Mouse (Mus musculus): ENCODE measurements around the gene Ifrd2.

Ifrd2 gene

DNA sequence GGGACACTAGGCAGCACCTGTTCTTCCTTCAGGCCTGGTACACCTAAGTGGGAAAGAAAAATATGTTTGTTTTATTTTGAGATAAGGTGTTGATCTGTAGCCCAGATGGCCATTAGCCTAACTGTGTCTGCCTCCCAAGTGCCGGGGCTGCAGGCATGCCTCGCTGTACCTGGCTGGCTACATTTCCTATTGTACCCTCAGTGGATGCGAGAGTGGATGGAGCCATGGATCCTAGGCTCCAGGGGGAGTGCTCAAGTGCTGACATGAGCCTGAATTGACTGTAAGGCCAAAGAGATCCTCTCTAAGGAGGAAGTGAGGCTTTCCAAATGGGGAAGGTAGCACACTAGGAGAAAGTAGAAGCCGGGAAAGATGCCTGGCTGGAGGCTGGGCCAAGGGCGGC is 39.5 kb upstream of the Ifrd2 start:
- CTCF ChIA-PET = interaction anchor here in 2 of 4 experiments (0.8 to 1.9 kb wide), 6 partner anchors 13 to 174 kb away, joined by 3 to 6 read pairs (median 3); partner anchors contain the start of gene Tusc2 (in 1 of the 2)
- POLR2A ChIA-PET = interaction anchor here in 3 of 4 experiments (0.8 to 8.8 kb wide), 11 partner anchors 14 to 325 kb away, joined by 3 to 92 read pairs (median 5); partner anchors contain the start of genes Gnai2 (in 1 of the 3), Hyal2 (in 1 of the 3), Hyal3 (in 1 of the 3) and Ifrd2 (in 1 of the 3)

DNA sequence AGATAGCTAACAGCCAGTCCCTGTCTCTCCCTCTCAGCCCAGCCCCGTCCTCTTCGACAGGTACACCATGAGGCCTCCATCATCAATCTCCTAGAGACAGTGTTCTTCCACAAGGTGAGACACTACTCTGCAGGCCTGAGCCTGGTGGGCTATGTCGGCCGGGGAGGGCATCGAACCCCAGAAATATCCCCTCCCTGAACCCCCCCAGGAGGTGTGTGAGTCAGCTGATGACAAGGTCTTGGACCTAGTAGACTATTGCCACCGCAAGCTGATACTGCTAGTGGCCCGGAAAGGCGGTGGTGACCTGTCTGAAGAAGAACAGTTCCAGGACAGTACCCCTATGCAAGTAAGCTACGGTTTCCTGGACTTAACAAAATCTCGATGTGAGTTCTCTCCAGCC is 38.6 kb upstream of the Ifrd2 start:
- ChIA-PET POLR2A (interaction anchor here in 2 of 4 experiments (0.9 to 8.8 kb wide), 9 partner anchors 15 to 81 kb away, joined by 3 to 92 read pairs (median 7); partner anchors contain the start of genes Hyal3 (in 2 of the 2), Hyal1 (in 1 of the 2), Hyal2 (in 1 of the 2) and Tmem115 (in 1 of the 2)), CTCF (no interaction called here)

DNA sequence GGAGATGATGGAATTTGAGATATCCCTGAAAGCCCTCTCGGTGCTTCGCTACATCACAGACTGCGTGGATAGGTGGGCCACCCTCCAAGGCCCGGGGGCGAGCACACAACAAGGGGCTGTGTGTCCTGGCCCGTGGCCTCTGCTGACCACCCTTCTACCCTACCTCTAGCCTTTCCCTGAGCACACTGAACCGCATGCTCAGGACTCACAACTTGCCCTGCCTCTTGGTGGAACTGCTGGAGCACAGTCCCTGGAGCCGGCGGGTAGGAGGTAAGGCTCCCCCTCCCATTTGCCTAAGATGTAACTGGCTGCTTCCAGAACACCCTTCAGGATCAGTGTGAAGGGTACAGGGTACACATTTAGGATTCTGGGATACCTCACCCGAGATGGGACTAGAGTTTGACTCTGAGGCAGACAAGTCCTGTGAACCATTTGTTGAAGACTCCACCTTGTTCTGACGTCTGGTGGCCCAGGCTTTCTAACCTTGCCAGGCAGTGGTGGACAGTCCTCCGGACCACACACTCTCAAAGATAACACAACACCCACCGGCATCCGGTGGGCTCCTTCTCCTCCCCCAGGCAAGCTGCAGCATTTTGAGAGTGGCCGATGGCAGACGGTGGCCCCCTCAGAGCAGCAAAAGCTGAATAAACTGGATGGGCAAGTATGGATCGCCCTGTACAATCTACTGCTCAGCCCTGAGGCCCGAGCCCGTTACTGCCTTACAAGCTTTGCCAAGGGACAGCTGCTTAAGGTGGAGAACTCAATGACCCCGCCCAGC is 38.0 kb upstream of the Ifrd2 start:
- CTCF ChIA-PET = interaction anchor here in 2 of 4 experiments (1.5 to 1.8 kb wide), 2 partner anchors 8 to 175 kb away, joined by 4 to 6 read pairs; partner anchors contain the start of genes Cyb561d2 (in 1 of the 2) and Nprl2 (in 1 of the 2)
- POLR2A ChIA-PET = interaction anchor here in 3 of 4 experiments (0.9 to 8.8 kb wide), 15 partner anchors 8 to 657 kb away, joined by 3 to 129 read pairs (median 8); partner anchors contain the start of genes Cyb561d2 (in 2 of the 3), Hyal2 (in 2 of the 3), Nprl2 (in 2 of the 3) and Tmem115 (in 2 of the 3)

DNA sequence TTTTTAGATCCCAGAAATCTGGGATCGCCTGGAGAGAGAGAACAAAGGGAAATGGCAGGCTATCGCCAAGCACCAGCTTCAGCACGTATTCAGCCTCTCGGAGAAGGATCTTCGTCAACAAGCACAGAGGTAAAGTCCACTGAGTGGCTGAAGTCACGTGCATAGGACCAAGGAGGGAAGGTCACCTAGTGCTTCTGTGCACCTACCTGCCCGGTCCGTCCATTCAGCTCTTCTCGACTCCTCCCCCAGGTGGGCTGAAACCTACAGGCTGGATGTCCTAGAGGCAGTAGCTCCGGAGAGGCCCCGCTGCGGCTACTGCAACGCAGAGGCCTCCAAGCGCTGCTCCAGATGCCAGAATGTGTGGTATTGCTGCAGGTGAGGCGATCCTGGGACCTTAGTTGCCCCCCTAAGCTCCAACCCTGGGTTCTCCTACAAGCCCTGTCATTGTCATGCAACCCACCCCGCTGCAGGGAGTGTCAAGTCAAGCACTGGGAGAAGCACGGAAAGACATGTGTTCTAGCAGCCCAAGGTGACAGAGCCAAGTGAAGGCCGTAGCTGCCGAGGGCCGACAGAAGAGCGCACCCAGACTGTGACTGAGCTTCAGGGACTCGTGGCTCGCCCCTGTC is 36.8 kb upstream of the Ifrd2 start:
- ChIA-PET CTCF (interaction anchor here in 3 of 4 experiments (0.6 to 1.9 kb wide), 12 partner anchors 9 to 176 kb away, joined by 3 to 6 read pairs (median 3); partner anchors contain the start of genes Cyb561d2 (in 1 of the 3), Hyal1 (in 1 of the 3), Nprl2 (in 1 of the 3) and Tmem115 (in 1 of the 3)), POLR2A (interaction anchor here in 3 of 4 experiments (0.7 to 8.8 kb wide), 24 partner anchors 8 to 658 kb away, joined by 3 to 129 read pairs (median 4); partner anchors contain the start of genes Cyb561d2 (in 3 of the 3), Hyal1 (in 3 of the 3), Nprl2 (in 3 of the 3) and Tusc2 (in 3 of the 3))

DNA sequence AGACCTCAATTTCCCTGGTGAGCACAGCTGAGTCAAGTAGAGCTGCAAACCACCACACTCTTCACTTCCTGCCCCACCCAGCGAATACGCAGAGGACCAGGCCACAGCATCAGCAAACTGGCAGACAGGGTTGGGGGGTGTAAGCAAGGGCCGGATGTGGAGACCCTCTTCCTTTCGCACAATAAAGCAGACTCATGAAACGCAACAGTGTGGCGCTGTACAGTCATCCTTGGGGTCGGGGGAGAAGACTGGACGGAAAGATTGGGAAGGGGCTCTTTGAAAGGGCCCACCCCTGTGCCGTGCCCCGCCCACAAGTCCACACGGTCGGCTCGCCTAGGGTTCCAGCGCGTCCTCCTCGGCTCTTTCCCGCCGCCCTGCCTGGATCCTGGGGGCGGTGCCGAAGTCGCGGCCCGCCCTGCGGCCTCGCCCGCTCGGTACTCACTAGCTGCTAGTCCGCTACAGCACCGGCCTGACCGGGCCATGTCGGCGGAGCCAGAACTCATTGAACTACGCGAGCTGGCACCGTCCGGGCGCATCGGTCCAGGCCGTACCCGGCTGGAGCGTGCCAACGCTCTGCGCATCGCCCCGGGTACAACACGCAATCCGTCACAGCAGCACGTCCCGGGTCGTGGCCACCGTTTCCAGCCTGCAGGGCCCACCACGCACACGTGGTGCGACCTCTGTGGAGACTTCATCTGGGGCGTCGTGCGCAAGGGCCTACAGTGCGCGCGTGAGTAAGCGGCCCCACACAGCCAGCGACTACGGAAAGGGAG is 36.1 kb upstream of the Ifrd2 start, which contains the start of gene Rassf1:
Gene Rassf1 (plus strand): TSS at position 439 of the 773 bp plus-strand sequence.
- ChIA-PET POLR2A (interaction anchor here in 3 of 4 experiments (0.7 to 8.8 kb wide), 24 partner anchors 8 to 79 kb away, joined by 3 to 129 read pairs (median 4); partner anchors contain the start of genes Cyb561d2 (in 3 of the 3), Hyal1 (in 3 of the 3), Nprl2 (in 3 of the 3) and Tusc2 (in 3 of the 3)), CTCF (interaction anchor here in 3 of 4 experiments (0.6 to 1.9 kb wide), 11 partner anchors 10 to 177 kb away, joined by 3 to 6 read pairs (median 3); partner anchors contain the start of genes Cyb561d2 (in 1 of the 3), Hyal1 (in 1 of the 3), Nprl2 (in 1 of the 3) and Tmem115 (in 1 of the 3))

DNA sequence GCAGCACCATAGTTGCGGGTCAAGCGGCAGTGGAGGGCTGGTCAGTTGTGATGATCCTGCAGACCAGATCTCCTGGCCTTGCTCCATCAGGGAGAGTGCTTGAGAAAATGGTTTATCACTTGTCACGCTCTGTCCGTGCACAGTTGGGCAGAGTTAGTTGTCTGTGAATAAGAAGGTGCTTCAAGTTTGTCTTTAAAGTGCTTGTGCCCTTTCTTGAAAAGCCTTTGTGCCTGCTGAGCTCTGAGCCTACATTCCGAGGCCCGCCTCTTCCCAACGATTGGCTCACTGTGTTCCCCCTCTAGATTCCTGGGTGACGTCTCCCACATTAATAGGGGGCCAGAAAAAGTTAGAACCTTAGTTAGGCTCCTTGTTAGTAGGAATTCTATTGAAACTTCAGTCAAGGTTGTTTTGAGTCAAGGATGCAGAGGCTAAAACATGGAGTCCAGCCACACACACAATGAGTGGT is 35.5 kb upstream of the Ifrd2 start:
- POLR2A ChIA-PET = interaction anchor here in 2 of 4 experiments (0.9 to 8.8 kb wide), 11 partner anchors 10 to 79 kb away, joined by 3 to 129 read pairs (median 8); partner anchors contain the start of genes Cyb561d2 (in 2 of the 2), Hyal1 (in 2 of the 2), Hyal2 (in 2 of the 2) and Nprl2 (in 2 of the 2)
- CTCF ChIA-PET = interaction anchor here in 2 of 4 experiments (1.1 to 1.9 kb wide), 2 partner anchors 17 to 61 kb away, joined by 3 to 5 read pairs; no protein-coding TSS in a partner anchor

DNA sequence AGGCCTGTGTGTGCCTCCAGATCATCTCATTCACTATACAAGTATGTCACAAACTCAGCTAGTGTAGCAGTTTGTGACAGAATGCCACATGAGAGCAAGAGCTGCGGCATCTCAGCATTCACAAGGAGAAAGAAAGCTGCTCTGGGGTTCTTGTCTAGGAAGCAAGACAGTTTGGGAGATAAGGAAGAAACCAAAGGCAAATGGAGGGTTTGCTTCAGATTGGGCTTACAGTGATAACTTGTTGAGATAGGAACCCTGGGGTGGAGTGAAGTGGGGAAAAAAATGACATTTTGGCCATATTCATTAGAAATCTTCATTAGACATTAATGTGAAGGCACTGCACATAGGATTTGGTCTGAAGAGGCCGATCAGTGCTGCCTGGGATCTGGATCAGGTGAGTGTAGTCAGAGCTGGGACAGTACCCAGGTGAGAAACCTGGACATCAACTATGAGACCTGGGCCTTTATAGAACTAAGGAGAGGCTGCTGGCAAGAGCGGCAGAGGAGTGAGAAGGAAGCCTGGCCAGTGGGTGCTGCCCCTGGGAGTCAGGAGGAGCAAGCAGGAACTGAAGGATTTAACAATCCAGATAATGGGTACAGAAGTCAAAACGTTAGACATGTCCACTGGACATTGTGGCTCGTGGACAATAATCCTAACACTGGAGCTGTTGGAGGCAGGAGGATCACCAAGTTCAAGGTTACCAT is 34.6 kb upstream of the Ifrd2 start:
- ChIA-PET POLR2A (interaction anchor here in 3 of 4 experiments (1.0 to 8.8 kb wide), 12 partner anchors 10 to 78 kb away, joined by 3 to 129 read pairs (median 18); partner anchors contain the start of genes Cyb561d2 (in 3 of the 3), Nprl2 (in 3 of the 3), Hyal1 (in 2 of the 3) and Hyal2 (in 2 of the 3)), CTCF (interaction anchor here in 1 of 4 experiments (1.4 kb wide), 1 partner anchor 10 kb away, joined by 7 read pairs; the partner anchor contains the start of gene Tusc2)

DNA sequence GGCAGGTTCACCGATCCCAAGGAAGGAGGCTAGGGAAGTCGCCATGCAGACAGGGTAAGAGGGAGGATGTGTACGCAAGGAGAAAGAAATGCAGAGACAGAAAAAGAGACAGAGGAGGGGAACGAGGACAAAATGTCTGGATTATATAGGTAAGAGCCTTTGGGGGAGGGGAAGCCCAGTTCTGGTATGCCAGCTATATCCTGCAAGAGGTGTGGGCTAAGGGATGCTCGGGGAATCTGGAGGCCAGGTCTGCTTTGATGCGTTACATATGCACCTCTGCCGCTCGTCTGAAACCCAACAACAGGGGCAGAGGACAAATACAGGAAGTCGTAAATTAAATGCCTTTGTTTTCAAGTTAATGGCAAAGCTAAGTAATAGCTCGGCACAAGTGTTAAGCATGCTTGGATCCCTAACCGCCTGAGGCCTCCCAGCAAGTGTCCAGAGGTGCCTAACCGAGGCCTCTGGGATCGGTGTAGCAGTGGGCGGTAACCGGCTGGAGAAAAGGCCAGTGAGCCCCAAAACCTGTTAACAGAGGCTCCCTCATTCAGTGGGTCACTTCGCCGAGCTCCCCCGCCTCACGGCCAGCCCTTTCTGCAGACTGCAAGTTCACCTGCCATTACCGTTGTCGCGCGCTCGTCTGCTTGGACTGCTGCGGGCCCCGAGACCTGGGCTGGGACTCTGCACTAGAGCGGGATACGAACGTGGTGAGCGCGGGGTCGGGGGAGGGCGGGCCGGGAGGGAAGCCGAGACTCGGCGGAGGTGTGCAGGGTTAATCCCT is 33.7 kb upstream of the Ifrd2 start:
- POLR2A ChIA-PET = interaction anchor here (0.6 to 8.8 kb wide), 45 partner anchors 9 to 752 kb away, joined by 3 to 129 read pairs (median 6); partner anchors contain the start of genes Tusc2 (in 4 of the 4), Cyb561d2 (in 3 of the 4), Hyal1 (in 3 of the 4) and Hyal2 (in 3 of the 4)
- CTCF ChIA-PET = interaction anchor here in 3 of 4 experiments (0.7 to 1.8 kb wide), 18 partner anchors 8 to 500 kb away, joined by 3 to 14 read pairs (median 3); partner anchors contain the start of genes Tusc2 (in 2 of the 3), Amigo3 (in 1 of the 3), Cyb561d2 (in 1 of the 3) and Hyal1 (in 1 of the 3)

DNA sequence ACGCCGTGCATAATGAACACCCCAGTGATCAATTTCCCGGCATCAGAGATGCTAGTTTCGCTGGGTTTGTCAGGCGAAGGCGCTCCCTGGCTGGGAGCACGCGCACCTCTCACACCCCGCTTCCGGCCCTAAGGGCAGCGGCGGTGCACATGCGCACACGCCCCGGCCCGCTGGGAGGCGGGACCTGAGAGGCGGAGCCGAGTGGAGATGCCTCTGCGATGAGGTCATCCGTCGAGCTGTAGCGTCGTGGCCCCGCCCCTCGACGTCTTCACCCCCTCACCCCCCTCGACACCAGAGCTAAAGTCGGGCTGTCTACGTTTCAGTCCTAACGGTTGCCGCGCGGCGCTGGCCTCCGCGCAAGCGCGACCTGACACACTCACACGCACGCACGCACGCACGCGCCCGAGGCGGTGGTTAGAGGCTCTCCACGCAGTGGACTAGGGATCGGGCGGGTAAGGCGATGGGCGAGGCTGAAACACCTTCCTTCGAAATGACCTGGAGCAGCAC is 33.1 kb upstream of the Ifrd2 start:
- ChIA-PET POLR2A (interaction anchor here (0.6 to 8.8 kb wide), 56 partner anchors 9 to 756 kb away, joined by 3 to 129 read pairs (median 5); partner anchors contain the start of genes Tusc2 (in 4 of the 4), Cyb561d2 (in 3 of the 4), Hyal1 (in 3 of the 4) and Hyal2 (in 3 of the 4)), CTCF (interaction anchor here in 3 of 4 experiments (0.5 to 1.8 kb wide), 21 partner anchors 9 to 1736 kb away, joined by 3 to 14 read pairs (median 3); partner anchors contain the start of genes Tusc2 (in 2 of the 3), Amigo3 (in 1 of the 3), Cyb561d2 (in 1 of the 3) and Hyal1 (in 1 of the 3))

DNA sequence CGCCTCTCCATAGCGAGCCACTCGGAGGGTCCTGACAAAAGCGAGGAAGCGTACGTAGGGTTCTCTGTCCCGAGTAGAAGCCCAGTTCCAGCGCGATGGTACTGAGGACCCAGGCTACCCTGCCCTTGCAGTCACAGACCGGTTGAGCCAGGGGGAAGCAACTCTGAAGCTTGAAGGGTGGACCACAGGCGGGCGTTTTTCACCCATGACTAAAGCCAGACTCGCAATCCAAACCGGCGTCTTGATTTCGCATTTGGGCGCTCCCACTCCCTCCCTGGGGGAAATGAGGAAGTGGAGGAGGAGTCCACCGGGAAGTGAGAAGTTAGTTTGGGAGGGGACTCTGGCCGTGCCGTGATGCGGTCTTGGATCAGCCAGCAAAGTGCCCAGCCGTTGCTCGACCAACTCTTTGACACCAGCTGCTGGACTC is 32.4 kb upstream of the Ifrd2 start:
- ChIA-PET CTCF (interaction anchor here in 3 of 4 experiments (0.5 to 1.8 kb wide), 17 partner anchors 8 to 1737 kb away, joined by 3 to 14 read pairs (median 3); partner anchors contain the start of genes Cyb561d2 (in 1 of the 3), Hyal1 (in 1 of the 3), Hyal2 (in 1 of the 3) and Nprl2 (in 1 of the 3)), POLR2A (interaction anchor here (0.6 to 8.8 kb wide), 50 partner anchors 9 to 756 kb away, joined by 3 to 129 read pairs (median 6); partner anchors contain the start of genes Cyb561d2 (in 3 of the 4), Hyal1 (in 3 of the 4), Hyal2 (in 3 of the 4) and Hyal3 (in 3 of the 4))

DNA sequence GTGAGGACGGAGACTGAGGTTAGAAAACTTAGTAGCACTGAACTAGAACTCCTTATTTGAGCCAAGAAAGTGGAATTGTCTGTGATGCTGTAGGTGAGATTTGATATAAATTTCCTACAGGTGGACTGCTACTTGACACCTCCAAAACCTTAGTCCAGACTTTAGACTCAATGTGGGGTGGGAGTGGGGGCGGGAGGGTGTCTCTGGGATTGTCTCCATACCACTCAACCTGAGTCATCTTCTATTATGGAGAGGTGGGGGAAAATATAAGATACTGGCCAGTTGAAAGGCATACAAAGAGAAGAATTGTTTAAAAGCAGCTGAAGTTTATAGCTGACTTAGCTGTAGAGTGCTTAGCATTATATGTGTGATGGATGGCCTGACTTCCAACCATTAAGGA is 31.7 kb upstream of the Ifrd2 start:
- CTCF ChIA-PET = interaction anchor here in 2 of 4 experiments (0.6 to 1.8 kb wide), 4 partner anchors 10 to 22 kb away, joined by 3 to 14 read pairs (median 4); partner anchors contain the start of genes Hyal2 (in 1 of the 2) and Tmem115 (in 1 of the 2)
- POLR2A ChIA-PET = interaction anchor here (0.7 to 8.8 kb wide), 21 partner anchors 8 to 268 kb away, joined by 3 to 129 read pairs (median 7); partner anchors contain the start of genes Hyal2 (in 3 of the 4), Tusc2 (in 3 of the 4), Cyb561d2 (in 2 of the 4) and Hyal3 (in 2 of the 4)

DNA sequence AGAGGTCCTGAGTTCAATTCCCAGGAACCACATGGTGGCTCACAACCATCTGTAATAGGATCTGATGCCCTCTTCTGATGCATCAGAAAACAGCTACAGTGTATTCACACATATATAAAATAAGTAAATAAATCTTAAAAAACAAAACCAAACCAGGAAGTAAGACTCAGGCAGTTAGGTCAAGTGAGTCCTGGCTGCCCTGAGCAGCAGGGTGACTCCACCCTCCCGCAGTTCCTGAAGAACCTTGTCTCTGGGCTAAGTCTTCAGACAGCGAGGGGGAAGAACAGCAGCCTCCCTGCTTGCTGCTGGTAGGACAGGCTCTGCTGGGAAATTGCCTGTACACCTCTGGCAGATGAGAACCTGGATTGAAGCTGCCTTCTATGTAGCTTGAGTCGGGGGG is 31.1 kb upstream of the Ifrd2 start:
- CTCF ChIA-PET = interaction anchor here in 2 of 4 experiments (0.6 to 1.1 kb wide), 2 partner anchors 22 to 182 kb away, joined by 3 read pairs; partner anchors contain the start of gene Tmem115 (in 1 of the 2)

DNA sequence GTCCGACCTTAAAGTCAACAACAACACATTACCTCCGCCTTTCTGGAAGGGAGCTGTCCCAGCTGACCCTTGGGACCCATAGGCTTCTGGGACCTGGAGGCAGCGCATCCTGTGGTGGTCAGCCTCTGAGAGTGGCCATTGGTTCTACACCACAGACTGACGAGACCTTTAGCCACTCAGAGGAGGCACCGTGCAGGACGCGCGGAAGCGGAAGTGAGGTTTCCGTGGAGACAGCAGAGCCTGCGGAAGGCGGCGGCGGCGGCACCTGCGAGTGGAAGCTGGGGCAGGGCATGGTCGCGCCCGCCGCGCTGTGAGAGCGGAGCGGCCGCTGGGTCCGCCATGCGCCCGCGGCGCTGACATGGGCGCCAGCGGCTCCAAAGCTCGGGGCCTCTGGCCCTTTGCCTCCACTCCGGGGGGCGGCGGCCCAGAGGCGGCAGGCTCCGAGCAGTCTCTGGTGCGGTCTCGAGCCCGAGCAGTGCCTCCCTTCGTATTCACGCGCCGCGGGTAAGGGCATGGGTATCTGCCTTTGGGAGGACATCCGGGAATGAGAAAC is 24.3 kb upstream of the Ifrd2 start, which contains the start of gene Tusc2:
Gene Tusc2 (plus strand): TSS at position 227 of the 553 bp plus-strand sequence.
- ChIA-PET POLR2A (interaction anchor here (0.6 to 29.0 kb wide), 47 partner anchors 8 to 1087 kb away, joined by 3 to 450 read pairs (median 4); partner anchors contain the start of genes Hyal1 (in 3 of the 4), 6430571L13Rik (in 2 of the 4), Cyb561d2 (in 2 of the 4) and Gnai2 (in 2 of the 4)), CTCF (interaction anchor here (0.5 to 1.6 kb wide), 19 partner anchors 9 to 920 kb away, joined by 3 to 7 read pairs (median 3); partner anchors contain the start of genes 6430571L13Rik (in 1 of the 4) and Zmynd10 (in 1 of the 4))

More for the DNA sequence above, 31.1 kb upstream of the Ifrd2 start:
- POLR2A ChIA-PET = interaction anchor here (0.6 to 8.8 kb wide), 16 partner anchors 10 to 208 kb away, joined by 3 to 129 read pairs (median 6); partner anchors contain the start of genes Hyal2 (in 3 of the 4), Cyb561d2 (in 2 of the 4), Hyal1 (in 2 of the 4) and Hyal3 (in 2 of the 4)
